Mouse (Mus musculus) c-Kit-positive CD71-positive TER-119-negative erythroid progenitor cells, embryonic 14.5 days (primary cell): ENCODE results near the gene Ppm1m.

Experiments
- DNase-seq: peaks from one replicate; pipeline ENCODE4 v3.0.0-alpha.2; 2013; ENCODE audit warnings: low read depth

Ppm1m gene

DNA sequence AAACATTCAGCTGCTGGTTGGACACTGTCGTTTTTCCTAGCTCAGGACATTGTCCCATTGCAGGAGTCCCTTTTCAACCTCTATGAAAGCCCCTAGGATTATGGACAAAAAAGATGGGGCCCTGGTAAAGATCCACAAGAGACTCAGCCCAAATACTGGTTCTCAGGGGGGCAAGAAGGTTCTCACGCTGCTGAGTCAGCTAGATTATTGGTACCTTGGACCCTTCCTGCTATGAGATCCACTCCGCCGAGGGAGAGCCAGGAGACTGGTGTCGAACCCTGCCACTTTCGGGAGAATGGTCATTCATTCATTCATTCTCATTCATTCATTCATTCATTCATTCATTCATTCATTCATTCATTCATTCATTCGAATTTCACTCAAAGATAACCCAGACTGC, 17.4 kb upstream of the Ppm1m start:
- DNase-seq: no peak

DNA sequence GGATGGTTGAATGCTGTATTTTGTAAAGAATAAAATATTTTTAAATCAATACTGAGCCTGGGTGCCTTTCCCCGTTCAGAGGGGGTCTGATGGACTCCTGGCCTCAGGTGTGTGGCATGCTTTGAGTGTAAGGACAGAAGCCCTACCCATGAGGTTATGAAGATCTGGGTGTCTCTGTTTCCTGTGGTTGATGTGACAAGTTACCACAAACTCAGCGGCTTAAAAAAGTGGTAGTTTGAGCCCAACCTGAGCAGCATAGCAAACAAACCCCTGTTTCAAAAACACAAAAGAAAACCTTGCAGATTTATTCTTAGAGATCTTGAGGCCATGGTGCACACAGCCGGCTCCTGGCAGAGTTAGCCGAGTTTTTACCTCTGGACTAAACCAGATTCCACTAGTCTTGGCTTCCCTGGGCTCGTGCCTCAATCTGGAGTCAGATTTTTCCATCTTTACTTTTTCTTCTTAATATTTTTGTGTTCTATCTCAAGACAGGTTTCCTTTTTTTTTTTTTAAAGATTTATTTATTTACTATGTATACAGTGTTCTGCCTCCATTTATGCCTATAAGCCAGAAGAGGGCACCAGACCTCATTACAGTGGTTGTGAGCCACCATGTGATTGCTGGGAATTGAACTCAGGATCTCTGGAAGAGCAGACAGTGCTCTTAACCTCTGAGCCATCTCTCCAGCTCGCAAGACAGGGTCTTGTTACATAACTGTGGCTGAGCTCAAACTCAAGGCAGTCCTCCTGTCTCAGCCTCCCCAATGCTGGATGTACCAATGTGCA, 16.0 kb upstream of the Ppm1m start:
- DNase-seq: no peak

DNA sequence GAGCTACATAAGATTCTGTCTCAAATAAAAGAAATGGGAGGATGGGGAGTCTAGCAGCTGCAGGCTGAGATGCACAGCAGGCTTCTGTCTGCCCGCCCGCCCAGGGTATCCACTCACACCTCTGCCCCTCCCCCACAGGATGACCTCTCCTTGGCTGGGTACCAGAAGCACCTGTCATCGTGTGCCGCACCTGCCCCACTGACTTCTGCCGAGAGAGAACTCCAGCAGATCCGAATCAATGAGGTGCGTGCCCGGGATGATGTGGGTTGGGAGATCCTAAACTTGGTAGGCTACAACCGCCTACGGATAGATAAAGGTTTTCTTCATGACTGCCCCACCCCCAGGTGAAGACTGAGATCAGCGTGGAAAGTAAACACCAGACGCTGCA, 13.0 kb upstream of the Ppm1m start:
- DNase-seq: no peak

DNA sequence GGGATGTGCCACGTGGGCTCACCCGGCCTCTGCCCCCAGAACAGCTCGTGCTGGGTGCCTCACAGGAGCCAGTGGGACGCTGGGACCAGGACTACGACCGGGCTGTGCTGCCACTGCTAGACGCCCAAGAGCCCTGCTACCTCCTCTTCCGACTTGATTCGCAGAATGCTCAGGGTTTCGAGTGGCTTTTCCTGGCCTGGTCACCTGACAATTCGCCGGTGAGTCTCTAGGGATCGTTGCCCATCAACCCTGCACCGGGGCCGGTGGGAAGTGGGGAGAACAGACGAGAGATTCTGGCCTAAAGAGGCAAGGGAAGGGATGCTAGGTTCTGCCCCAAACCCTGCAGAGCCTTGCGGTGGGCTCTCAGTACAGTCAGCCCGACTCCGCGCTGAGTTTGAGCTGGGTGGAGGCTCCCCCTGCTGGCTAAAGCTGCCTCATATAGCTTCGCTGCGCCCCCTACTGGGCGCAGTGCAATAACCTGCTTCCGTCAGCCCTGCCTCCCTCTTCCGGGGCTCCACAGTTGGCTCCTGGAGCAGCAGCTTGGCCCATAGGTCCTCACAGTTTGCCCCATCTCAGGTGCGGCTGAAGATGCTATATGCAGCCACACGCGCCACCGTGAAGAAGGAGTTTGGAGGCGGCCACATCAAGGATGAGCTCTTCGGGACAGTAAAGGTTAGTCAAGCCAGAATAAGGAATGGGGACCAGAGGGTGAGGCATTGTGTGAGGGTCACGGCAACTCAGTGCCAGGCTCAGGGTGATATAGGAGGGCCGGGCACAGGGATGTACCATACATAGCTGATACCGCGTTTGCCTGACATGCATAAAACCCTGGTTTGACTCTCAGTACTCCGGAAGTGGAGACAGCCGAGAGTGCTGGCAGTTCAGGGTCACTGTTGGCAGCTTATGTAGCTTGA, 12.4 kb upstream of the Ppm1m start:
- peak; percentile 84 for DNase-seq

DNA sequence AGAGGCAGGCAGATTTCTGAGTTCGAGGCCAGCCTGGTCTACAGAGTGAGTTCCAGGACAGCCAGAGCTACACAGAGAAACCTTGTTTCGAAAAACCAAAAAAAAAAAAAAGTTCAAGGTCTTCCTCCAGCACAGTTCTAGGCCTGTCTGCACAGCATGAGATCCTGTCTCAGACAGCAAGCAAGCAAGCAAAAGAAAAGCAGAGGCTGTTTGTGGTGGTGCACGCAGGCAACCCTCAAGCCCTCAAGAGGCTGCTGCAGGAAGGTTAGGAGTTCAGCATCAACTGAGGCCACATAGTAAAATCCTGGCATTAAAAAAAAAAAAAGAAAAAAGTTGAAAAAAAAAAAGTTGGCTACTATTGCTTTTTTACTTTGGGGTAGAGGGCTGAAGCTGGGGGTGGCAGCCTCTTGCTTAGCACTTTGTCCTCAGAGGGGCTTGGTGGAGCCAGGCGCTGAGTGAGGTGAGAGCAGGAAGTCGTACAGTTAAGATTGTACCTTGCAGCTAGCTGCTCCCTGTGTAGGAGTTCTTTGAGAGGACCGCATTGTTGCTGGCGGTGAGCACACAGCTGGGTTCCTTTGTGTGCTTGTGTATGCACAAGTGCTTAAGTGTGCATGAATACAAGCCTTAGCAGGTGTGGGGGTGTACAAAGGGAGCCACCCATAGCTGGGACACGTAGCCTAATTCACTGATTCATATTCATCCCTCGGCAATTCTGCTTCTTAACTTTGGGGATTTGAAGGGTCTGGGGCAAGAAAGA, 11.5 kb upstream of the Ppm1m start:
- DNase-seq: no peak

DNA sequence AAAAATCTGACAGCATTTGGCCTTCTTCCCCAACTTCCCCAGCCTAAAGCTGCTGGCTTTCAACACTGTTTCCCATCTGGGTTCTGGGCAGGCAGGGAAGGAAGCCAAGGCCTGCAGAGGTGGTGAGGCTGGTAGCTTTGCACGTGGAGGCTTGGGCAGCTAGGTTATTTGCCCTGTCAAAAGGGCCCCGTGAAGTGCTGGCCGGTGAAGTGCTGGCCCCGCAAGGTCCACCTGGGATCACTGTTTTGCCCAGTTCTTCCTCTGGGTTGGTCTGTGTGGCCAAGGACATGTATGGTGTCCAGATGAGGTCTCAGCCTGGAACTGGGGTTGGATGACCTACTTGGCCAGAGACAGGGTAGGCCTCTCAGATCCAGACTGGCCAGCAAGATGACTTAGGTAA, 10.4 kb upstream of the Ppm1m start:
- DNase-seq: no peak

DNA sequence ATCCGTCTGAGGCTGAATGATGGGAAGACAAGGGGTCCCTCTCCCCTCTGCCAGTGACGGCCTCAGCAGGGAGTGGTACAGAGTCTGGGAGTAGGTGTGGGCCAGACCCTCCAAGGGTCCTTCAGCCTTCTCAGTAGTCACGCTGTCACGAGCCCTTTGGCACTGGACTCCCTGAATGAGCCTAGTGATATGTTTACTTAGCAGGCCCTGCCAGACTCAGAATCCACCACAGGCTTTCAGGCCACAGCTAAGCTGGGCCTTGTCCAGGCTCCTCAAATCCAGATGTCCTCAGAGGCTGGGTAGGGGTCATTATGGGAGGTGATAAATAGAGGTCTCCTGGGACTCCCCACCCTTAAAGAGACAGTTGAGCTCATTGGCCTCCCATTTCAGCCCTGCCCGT, 8.6 kb upstream of the Ppm1m start:
- no peak for DNase-seq

DNA sequence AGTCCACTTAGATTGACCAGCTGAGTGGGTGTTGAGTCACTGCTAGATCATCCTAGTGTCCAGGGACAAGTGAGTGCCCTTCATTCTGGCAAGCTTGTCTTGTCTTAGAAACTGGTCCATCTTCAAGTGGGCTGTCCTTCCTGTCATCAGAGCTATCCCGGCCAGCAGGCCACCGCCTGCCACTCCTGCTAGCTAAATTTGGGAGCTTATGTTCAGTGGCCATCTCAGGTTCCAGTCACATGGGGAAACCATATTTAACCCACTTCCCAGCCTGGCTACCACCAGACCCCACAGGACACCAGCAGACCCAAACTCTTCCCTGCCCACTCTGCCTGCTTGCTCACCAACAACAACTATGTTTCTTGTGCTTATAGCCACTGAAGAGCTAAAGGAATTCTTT, 7.0 kb upstream of the Ppm1m start:
- no peak for DNase-seq

DNA sequence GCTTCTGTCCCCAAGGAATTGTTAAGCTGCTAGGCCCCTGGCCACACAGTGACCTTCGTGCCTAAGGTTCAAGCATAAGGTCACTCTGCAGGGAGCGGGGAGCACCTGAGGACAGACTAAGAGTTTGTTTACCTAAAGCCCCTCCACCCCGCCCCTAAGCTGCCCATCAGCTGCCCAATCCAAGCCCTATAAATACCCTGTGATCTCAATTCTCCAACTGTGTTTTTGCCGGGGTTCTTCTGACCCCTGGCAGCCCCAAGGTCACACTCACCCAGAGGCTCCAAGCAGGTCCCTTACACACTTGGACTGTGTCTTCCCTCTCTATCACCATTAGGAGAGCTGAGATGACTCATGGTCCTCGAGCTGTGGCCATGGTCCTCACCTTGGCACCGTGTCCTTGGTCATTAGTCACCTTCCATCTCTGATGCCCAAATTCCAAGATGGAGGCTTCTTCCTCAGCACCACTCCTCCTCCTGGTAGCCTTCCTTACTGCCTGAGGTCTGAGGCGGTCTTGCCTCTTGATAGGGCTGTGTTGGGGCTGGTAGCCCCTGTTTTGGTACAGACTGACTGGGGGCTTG, 6.3 kb upstream of the Ppm1m start:
- no peak for DNase-seq

DNA sequence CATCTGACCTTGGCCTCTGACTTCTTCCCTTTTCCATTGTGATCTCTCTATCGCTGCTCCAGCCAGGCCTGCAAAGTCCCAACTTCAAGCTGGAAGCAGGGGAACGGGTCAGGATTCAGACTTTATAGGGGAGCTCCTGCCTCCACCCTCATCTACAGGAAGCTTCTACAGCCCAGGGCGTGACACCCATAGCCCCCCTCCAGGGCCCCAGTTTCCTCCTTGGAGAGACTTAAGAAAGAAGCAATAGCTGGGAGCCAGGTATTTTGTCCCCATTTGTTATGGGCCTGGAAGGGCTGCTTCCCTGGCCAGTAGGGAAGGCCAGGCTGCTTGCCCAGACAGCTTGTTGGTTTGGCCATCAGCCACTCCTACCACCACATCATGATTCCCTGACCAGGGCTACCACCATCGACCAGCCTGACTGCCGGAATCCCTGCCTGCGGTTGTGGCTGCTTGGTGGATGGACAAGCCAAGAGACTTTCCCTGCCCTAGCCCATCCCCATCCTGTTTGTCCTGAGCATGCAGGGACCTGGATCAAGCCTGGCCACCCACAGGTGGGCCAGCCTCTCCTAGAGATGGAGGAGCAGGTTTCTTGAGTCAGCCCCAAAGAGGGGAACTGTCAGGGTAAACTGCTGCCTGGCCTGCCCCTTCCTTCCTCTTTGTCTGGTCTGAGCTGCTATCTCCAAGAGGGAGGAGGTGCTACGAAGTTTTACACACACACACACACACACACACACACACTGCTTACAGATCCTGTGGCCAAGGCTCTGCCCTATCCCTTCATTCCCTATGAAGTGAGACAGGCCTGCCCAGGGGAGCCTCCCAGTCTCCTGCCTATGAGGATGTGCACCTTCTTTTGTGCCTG, 4.7 kb upstream of the Ppm1m start:
- DNase-seq: no peak

DNA sequence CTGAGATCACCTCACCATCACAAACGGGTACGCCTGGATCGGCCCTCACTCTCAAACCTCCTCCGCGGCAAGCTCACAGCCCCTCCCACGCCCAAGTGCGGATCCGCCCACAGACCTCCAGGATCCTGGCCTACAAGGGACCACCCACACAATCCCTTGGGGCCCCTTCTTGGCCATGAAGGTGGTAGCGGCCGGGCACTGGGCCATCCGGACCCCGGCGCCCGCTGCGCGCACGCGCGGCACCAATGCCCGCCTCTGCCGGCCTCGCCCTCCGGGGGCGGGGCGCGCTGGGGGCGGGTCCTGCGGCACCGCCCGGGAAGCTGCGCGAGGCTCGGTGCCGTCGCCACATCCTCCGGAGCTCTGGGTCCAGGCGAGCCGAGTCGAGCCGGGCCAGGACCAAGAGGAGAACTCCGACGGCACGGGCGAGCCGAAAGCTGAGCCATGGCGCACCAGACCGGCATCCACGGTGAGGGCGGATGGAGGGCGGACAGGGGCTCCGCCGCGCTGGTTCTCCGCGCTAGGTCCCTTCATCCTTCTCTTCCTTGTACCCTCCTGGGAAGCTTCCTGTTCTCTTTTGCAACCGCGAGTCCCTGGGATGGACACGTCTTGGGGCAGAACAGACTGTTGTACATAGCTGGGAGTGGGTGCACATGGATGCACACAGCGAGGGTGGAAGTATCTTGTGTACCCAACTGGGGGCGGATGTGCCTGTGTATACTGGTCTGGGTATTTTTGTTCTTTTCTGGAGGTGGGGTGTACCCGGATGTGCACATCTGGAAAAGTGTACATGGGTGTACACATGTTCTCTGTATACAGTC, 3.5 kb upstream of the Ppm1m start, which contains the start of gene Twf2:
Twf2 (plus strand) TSS at position 290 of the 818 bp plus-strand sequence.
- peak; percentile 70 for DNase-seq

DNA sequence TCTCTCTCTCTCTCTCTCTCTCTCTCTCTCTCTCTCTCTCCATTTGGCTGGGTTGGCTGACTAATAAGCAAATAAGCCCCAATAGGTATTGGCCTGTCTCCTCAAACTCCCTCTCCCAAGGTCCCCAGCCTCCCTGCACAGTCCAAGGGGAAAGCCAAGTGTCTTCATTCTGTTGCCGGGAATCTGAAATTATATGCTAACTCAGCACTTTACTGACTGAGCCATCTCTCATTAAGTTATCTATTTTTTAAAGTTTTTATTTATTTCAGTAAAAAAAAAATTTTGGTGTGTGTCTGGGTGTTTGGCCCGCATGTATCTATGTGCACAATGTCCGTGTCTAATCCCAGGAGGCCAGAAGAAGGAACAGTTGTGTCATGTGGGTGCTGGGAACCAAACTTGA, 2.3 kb upstream of the Ppm1m start:
- DNase-seq: no peak

DNA sequence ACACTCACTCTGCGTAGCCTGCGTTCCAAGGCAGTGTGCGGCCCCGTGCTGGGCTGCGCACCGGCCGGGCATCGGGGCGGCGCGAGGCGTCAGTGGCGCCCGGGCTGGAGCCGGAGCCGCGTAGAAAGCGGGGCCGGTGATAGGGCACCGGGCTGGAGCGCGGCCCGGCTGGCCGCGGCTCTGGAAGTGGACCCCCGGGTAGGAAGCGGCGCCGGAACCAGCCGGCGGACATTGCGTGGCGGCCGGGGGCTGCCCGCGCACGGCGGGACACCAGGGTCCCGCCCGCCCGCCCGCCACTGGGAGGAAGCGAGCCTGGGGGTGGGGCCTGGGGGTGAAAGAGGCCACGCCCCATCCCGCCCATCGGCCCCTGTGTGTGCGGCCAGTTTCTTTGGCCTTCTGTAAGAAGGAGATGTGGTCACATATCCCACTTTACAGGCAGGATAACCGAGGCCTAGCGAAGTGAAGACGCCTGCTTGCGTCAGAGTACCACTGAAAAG, 536 bp downstream of the Ppm1m start:
- peak; percentile 36 for DNase-seq

DNA sequence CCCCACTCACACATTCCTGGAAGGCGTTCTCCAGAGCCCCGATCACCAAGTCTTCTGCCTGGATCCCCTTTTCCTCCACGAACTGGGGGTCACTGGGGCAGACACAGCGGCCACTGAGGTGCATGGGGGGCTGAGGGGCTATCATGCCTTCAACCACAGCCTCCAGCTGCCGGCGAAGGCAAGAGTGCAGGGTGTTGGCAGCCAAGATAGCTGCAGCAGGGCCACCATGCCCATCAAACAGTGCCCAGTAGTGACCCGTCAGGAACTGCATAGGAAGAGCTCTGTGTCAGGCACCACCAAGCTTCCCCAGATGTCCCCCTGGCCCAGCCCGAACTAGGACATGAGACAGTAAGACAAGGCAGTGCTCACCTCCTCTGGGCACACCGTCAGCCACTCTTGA, 1.8 kb downstream of the Ppm1m start:
- no peak for DNase-seq

DNA sequence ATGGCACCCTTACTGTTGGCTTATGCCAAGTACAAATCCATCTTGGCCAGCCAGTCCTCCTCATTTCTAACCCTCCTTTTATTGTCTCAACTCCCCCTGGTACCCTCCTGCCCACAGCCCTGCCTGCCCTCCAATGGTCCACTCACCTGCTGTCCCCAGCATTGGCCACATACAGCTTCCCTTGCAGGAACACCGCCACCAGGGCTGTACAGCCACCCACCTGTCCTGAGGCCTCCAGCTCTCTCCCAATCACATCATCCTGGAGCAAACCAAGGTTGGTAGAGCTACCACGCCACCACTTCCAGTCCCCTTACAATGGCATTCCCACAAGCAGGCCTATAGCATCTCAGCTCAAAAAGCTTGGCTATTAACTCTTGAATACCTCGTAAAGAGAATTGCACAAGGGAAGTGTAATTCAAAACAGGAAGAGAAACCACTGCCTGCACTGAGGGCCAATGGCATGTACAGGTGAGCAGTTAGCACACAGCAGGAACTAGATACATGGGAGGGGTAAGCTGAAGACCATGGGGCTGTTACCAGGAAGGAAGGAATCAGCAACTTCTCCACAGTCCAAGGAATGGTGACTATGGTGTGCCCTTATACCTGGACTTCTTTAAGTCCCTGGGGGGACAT, 2.3 kb downstream of the Ppm1m start:
- DNase-seq: no peak

DNA sequence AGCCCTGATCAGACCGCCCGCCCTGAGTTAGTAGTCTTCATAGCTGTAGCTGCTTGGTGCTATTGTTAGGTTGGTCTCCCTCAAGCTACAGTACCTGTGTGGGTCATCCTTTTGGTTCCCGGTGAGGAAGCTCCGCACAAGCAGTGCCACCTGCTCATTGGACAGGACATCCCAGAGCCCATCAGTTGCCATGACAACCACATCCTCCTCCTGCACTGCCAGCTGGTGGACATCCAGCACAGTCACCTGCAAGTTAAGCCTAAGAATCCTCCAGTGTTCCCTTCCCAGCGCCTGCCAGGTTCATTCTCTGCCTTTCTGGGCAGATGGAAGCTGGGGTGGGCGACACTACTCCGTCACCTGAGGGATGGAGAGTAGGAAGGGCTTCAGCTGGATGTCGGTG, 3.9 kb downstream of the Ppm1m start:
- no peak for DNase-seq

DNA sequence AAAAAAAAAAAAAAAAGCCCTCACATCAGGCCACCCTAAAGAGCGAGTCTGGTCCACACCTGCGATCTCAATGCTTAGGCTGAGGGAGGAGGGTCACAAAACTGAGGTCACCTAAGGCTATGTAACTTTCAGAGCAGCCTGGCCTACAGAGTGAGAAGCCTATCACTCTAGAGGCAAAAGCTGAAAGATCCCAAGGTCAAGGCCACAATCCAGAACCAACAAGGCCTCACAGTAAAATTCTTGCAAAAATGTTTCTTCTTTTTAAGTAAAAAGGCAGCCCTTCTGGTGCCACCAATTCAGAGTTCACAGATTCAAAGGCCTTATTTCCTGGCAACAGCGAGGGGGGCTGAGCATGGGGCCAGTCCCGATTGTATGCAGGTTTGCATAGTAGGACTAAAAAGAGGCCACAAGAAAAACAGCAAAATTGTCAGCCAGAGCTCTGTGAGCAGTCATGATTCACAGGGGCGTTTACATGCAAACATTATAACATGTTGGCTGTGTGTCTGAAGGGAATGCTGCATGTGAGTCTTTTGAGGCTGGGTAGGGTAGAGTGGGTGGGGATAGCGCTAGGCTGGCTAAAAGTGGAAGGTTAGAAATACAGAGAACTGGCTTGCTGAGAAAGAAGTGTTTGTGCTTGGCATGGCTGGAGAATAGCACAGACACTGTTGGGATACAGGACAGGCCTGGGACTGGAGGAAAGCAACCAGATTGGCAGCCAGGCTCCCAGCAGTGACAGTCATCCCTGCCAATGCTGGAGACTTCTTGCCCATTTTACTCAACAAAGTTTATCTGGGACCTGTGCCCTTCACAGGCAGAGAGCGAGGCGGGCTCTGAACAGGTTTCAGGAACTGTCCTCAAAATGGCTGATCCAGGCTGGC, 5.4 kb downstream of the Ppm1m start:
- no peak for DNase-seq

DNA sequence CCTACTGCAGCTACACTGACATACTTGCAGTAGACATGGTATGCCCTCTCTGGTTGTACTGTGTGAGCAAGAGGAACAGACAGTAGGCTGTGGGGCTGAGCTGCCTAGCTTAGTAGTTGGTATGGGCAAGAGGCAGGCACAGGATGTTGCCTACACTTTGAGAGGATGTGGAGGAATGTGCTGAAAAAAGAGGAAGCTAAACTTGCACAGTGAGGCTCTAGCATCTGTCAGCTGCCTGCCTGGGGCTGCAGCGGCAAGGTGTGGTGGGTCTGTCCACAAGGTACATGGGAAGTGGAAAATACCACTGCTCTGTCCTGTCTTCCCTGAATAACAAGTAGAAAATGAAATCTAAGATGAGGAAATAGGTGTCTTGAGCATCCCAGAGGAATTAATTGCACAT, 6.5 kb downstream of the Ppm1m start:
- no peak for DNase-seq

DNA sequence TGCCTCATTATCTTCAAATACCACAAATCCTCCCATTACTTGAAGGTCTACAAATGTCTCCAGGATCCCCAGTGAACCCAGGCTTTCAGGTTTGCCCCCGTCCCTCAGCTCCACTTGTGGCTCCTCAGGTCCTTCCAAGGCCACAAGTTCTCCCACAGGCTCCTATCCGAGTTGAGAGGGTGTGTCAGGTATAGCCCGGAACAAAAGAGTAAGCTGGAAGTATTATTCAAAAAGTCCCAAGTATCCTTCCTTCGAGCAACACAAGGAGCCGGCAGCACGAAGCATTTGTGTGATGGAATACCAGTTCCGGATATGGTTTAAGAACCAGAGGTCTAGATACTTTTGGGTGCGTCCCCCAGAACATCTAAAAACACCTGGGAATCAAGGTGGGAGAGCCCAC, 7.5 kb downstream of the Ppm1m start:
- DNase-seq: no peak
